Mouse (Mus musculus) liver, embryonic 13.5 days (tissue): ENCODE data around the gene Tubd1. TPM values are rescaled to one million over a fixed set of nuclear protein-coding genes. Genes with fewer than 3 reads are reported as not detected.

Experiments
- ATAC-seq: fragments of 200-750 bp; cut with Nextera tagmentation; 2 replicates; pipeline ENCODE4 v1.8.0; 2017; ENCODE audit warnings: low read depth, mild to moderate bottlenecking, moderate number of reproducible peaks, moderate library complexity
- DNase-seq: peaks from one replicate; pipeline ENCODE4 v3.0.0; 2022
- H3K27ac ChIP-seq: fragments of 300-500 bp; sonication (generic); 2 replicates; pipeline ENCODE4 v1.5.1; 2015; ENCODE audit warnings: moderate library complexity, mild to moderate bottlenecking, inconsistent platforms
- H3K27me3 ChIP-seq: fragments of 300-500 bp; sonication (generic); 2 replicates; pipeline ENCODE4 v1.6.1; 2015; ENCODE audit warnings: mild to moderate bottlenecking, inconsistent platforms
- H3K36me3 ChIP-seq: fragments of 300-500 bp; sonication (generic); 2 replicates; pipeline ENCODE4 v1.6.1; 2015; ENCODE audit warnings: mild to moderate bottlenecking, inconsistent platforms
- H3K4me1 ChIP-seq: fragments of 300-500 bp; sonication (generic); replicated peaks from 2 replicates; pipeline ENCODE4 v1.6.1; 2015; ENCODE audit warnings: inconsistent platforms
- H3K4me2 ChIP-seq: fragments of 300-500 bp; sonication (generic); 2 replicates; pipeline ENCODE4 v1.6.1; 2015; ENCODE audit warnings: inconsistent platforms, mild to moderate bottlenecking, moderate library complexity
- H3K4me3 ChIP-seq: fragments of 300-500 bp; sonication (generic); replicated peaks from 2 replicates; pipeline ENCODE4 v1.5.1; 2015; ENCODE audit warnings: mild to moderate bottlenecking, inconsistent platforms
- H3K9ac ChIP-seq: fragments of 300-500 bp; sonication (generic); 2 replicates; pipeline ENCODE4 v1.6.1; 2015; ENCODE audit warnings: mild to moderate bottlenecking, inconsistent platforms
- H3K9me3 ChIP-seq: fragments of 300-500 bp; sonication (generic); replicated peaks from 2 replicates; pipeline ENCODE4 v1.6.1; 2016; ENCODE audit warnings: inconsistent platforms
- WGBS: fragments of 180-500 bp; shearing (Covaris S2); methylation state at CpG from one replicate; pipeline ENCODE4 v1.1.7; 2015; ENCODE audit not compliant: insufficient replicate concordance; 5-methylcytosine and 5-hydroxymethylcytosine counted together
- polyA plus RNA-seq: library from polyadenylated mRNA; unstranded; fragments of >200 nt; fragmentation: Nextera tagmentation; extraction: Ambion mirVana; gene quantifications from 2 replicates; pipeline ENCODE4 v1.2.1, GENCODE M21; 2015

Gene Tubd1
- polyA plus RNA-seq, 1 experiment from 2014 or later, result 13.6 TPM

- 50% methylated on average over 3 of the region's 3 CpGs for WGBS
- peak; percentile 29; the same call in 1 of the 2 replicates for ATAC-seq
- peaks cover 23% of the 10 kb centered on the region; the same call in 1 of the 2 replicates for H3K36me3 ChIP-seq
- H3K9me3 ChIP-seq, result no peaks in the 10 kb centered on the region
- peaks cover 5% of the 10 kb centered on the region for H3K4me1 ChIP-seq
- H3K9ac ChIP-seq, result no peak overlapping the region
- no peaks in the 10 kb centered on the region for H3K27me3 ChIP-seq
- H3K27ac ChIP-seq, result no peak overlapping the region
- no peak overlapping the region for H3K4me3 ChIP-seq
- H3K4me2 ChIP-seq, result no peak overlapping the region
- DNase-seq, result no peak
Measured at GRCm38 (mm10) chr11:86568425-86568824, 23.6 kb downstream of the Tubd1 start.

DNA sequence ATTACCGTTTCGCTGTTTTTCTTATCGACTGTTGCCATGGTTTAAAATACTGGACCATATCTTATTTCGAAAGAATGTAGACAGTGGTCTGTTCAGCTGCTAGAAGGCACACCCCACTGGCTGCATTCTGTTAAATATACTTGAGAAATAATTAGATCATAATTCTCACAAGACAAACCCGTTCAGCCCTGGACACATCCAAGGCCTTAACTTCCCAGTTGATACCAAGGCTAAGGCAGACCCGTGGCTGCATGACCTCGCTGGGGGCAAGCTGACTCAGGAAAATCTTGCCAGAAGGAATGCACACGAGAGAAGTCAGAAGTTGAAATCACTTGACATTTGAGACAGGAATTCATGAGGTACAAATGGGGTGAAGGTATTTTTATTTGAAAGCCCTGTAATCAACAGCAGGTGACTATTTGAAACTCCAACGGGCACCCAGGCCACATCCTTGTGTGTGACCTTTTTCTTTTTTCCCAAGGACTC lies 25.5 kb downstream of the Tubd1 start:
- H3K9me3 ChIP-seq, result no peaks in the 10 kb centered on the region
- no peak overlapping the region for H3K4me2 ChIP-seq
- H3K27me3 ChIP-seq, result no peaks in the 10 kb centered on the region
- peaks cover 21% of the 10 kb centered on the region; the same call in 1 of the 2 replicates for H3K36me3 ChIP-seq
- H3K4me1 ChIP-seq, result peaks cover 8% of the 10 kb centered on the region
- peak overlapping the region; percentile 32; the same call in 1 of the 2 replicates for H3K27ac ChIP-seq
- WGBS, result 65% methylated on average over 9 of the region's 9 CpGs
- ATAC-seq, result no peak
- DNase-seq, result no peak
- H3K9ac ChIP-seq, result no peak overlapping the region
- no peak overlapping the region for H3K4me3 ChIP-seq

- H3K36me3 ChIP-seq, result peaks cover 12% of the 10 kb centered on the region; the same call in 1 of the 2 replicates
- no peak overlapping the region for H3K4me2 ChIP-seq
- no peaks in the 10 kb centered on the region for H3K27me3 ChIP-seq
- no peak overlapping the region for H3K4me3 ChIP-seq
- H3K27ac ChIP-seq, result peak overlapping the region; percentile 39; the same call in 1 of the 2 replicates
- ATAC-seq, result no peak
- H3K9me3 ChIP-seq, result no peaks in the 10 kb centered on the region
- H3K9ac ChIP-seq, result no peak overlapping the region
- peaks cover 13% of the 10 kb centered on the region for H3K4me1 ChIP-seq
- no peak for DNase-seq
- 55% methylated on average over 15 of the region's 15 CpGs for WGBS
Measured at GRCm38 (mm10) chr11:86571047-86571855, 26.5 kb downstream of the Tubd1 start.

GRCm38 (mm10) chr11:86571871-86572270 lies 27.1 kb downstream of the Tubd1 start:
- H3K4me3 ChIP-seq, result no peak overlapping the region
- no peak overlapping the region for H3K4me2 ChIP-seq
- DNase-seq (no peak), ATAC-seq (no peak)
- H3K9me3 ChIP-seq, result no peaks in the 10 kb centered on the region
- 68% methylated on average over 4 of the region's 4 CpGs for WGBS
- H3K27ac ChIP-seq, result no peak overlapping the region
- peaks cover 18% of the 10 kb centered on the region for H3K4me1 ChIP-seq
- no peaks in the 10 kb centered on the region for H3K27me3 ChIP-seq
- peaks cover 8% of the 10 kb centered on the region; the same call in 1 of the 2 replicates for H3K36me3 ChIP-seq
- H3K9ac ChIP-seq, result no peak overlapping the region

- H3K4me3 ChIP-seq, result no peak overlapping the region
- no peak for ATAC-seq
- no peaks in the 10 kb centered on the region for H3K9me3 ChIP-seq
- DNase-seq, result no peak
- peaks cover under 1% of the 10 kb centered on the region; the same call in 1 of the 2 replicates for H3K36me3 ChIP-seq
- H3K27me3 ChIP-seq, result no peaks in the 10 kb centered on the region
- no peak overlapping the region for H3K4me2 ChIP-seq
- H3K9ac ChIP-seq, result no peak overlapping the region
- H3K27ac ChIP-seq, result no peak overlapping the region
- 56% methylated on average over 2 of the region's 2 CpGs for WGBS
- H3K4me1 ChIP-seq, result peaks cover 25% of the 10 kb centered on the region
Measured at GRCm38 (mm10) chr11:86572623-86573022, 27.8 kb downstream of the Tubd1 start.

GRCm38 (mm10) chr11:86573646-86574231 lies 28.9 kb downstream of the Tubd1 start:
- H3K27ac ChIP-seq, result no peak overlapping the region
- DNase-seq (no peak), ATAC-seq (no peak)
- no peak overlapping the region for H3K4me3 ChIP-seq
- no peaks in the 10 kb centered on the region for H3K27me3 ChIP-seq
- H3K4me2 ChIP-seq, result no peak overlapping the region
- no peak overlapping the region for H3K9ac ChIP-seq
- no peaks in the 10 kb centered on the region for H3K9me3 ChIP-seq
- H3K4me1 ChIP-seq, result peaks cover 35% of the 10 kb centered on the region
- H3K36me3 ChIP-seq, result no peaks in the 10 kb centered on the region
- 79% methylated on average over 6 of the region's 6 CpGs for WGBS

DNA sequence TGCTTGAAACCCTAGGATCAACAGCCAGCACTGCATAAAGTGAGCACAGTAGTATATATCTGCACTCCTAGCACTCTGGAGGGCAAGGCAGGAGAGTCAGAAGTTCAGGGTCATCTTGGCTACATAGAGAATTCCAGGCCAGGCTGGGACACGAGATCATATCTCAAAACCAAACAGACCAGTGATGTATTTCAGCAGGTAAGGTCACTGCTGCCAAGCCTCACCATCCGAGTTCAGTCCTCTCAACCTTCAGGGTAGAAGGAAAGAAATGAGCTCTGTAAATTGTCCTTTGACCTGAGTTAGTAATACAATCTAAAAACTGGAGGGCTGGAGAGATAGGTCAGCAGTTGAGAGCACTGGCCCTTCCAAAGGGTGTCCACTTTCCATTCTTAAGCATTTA lies 29.6 kb downstream of the Tubd1 start:
- H3K27ac ChIP-seq, result no peak overlapping the region
- no peak overlapping the region for H3K4me3 ChIP-seq
- H3K9me3 ChIP-seq, result no peaks in the 10 kb centered on the region
- ATAC-seq, result no peak
- H3K4me2 ChIP-seq, result no peak overlapping the region
- DNase-seq, result no peak
- WGBS, result 47% methylated on average over 2 of the region's 2 CpGs
- no peaks in the 10 kb centered on the region for H3K27me3 ChIP-seq
- H3K9ac ChIP-seq, result no peak overlapping the region
- no peaks in the 10 kb centered on the region for H3K36me3 ChIP-seq
- peaks cover 42% of the 10 kb centered on the region for H3K4me1 ChIP-seq

- WGBS, result 86% methylated on average over 7 of the region's 7 CpGs
- no peaks in the 10 kb centered on the region for H3K36me3 ChIP-seq
Measured at GRCm38 (mm10) chr11:86575632-86576378, 31.0 kb downstream of the Tubd1 start.

GRCm38 (mm10) chr11:86577231-86577630 lies 32.4 kb downstream of the Tubd1 start:
- Histone ChIP-seq H3K36me3 (no peaks in the 10 kb centered on the region), H3K4me1 (peaks cover 66% of the 10 kb centered on the region), H3K9ac (no peak overlapping the region), H3K4me2 (no peak overlapping the region), H3K9me3 (no peaks in the 10 kb centered on the region), H3K4me3 (no peak overlapping the region), H3K27ac (peak overlapping the region; percentile 62), H3K27me3 (no peaks in the 10 kb centered on the region)
- DNase-seq (no peak), ATAC-seq (no peak)
- WGBS, result 34% methylated on average over 4 of the region's 4 CpGs

More at GRCm38 (mm10) chr11:86575632-86576378, 31.0 kb downstream of the Tubd1 start:
- peaks cover 56% of the 10 kb centered on the region for H3K4me1 ChIP-seq
- ATAC-seq, result no peak
- no peak overlapping the region for H3K27ac ChIP-seq
- DNase-seq, result no peak
- H3K4me3 ChIP-seq, result no peak overlapping the region
- H3K4me2 ChIP-seq, result no peak overlapping the region
- H3K9me3 ChIP-seq, result no peaks in the 10 kb centered on the region
- no peak overlapping the region for H3K9ac ChIP-seq
- H3K27me3 ChIP-seq, result no peaks in the 10 kb centered on the region

DNA sequence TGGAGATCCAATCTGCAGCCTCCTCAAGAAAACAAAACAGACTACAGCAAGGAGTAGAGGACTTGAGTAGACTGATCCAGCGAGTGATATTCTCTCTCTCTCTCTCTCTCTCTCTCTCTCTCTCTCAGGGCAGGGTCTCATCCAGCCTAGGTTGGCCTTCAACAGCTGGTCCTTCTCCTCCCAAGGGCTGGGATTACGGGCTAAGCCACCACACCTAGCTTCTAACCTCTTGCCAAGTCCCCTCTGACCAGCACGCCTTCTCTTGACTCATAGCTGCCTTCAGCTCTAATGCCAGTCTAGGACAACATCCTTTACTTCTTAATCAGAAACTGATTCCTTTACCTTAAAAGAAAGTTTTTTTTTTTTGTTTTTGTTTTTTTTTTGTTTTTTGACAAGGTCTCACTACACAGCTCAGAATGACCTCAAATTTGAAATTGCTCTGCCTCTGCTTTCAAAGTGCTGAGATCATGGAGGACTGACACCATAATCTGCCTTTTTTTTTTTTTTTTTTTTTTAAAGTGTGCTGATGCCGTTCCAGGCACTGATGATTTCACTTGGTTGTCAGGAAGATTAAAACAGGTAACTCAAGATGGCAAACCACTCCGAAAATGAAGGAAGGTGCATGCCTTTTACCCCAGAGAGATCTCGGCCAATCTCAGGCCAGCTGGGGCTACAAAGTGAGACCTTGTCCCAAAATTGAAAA lies 33.5 kb downstream of the Tubd1 start:
- no peak overlapping the region; the same call in 1 of the 2 replicates for H3K4me2 ChIP-seq
- H3K36me3 ChIP-seq, result 0 out of 2 replicates have a peak, but pooled peaks cover 4% of the 10 kb centered on the region
- H3K9me3 ChIP-seq, result no peaks in the 10 kb centered on the region
- ATAC-seq (no peak), DNase-seq (no peak)
- no peaks in the 10 kb centered on the region for H3K27me3 ChIP-seq
- 0 out of 2 replicates have a peak overlapping the region, but pooled peaks have one; percentile 41 for H3K9ac ChIP-seq
- WGBS, result 64% methylated on average over 6 of the region's 6 CpGs
- peak overlapping the region; percentile 62 for H3K27ac ChIP-seq
- H3K4me3 ChIP-seq, result no peak overlapping the region
- peaks cover 76% of the 10 kb centered on the region for H3K4me1 ChIP-seq
